Comparison of ENCODE assay signal across 9 mouse cellular contexts in genomic region chr2:165407700-165408301, GRCm38 (mm10). TPM values are rescaled to one million over a fixed set of nuclear protein-coding genes. Genes with fewer than 3 reads are reported as not detected.
DNase-seq lines count a peak whose midpoint lies in the region; ATAC-seq and TF ChIP-seq lines count a peak whose summit lies in the region.
"Had no signal": no experiment of that assay in that cellular context is flagged by ENCODE, and none has a peak within 500 bp of the region (broad histone marks: within the 10 kb centered on the region; RNA-seq: fewer than 3 reads in every experiment).

No protein-coding gene starts in this region.

- no peaks in the 10 kb centered on the region for H3K36me3 ChIP-seq in forebrain, embryonic 10.5 days (replicated peaks)
- no peaks in the 10 kb centered on the region for H3K36me3 ChIP-seq in forebrain, embryonic 16.5 days (ENCODE audit: control insufficient read depth, insufficient read depth)
- H3K36me3 ChIP-seq: stomach, embryonic 15.5 days had no signal

- no peak overlapping the region for H3K27ac ChIP-seq in forebrain, embryonic 10.5 days
- no peak overlapping the region for H3K27ac ChIP-seq in forebrain, embryonic 16.5 days (ENCODE audit: low read length)
- H3K27ac ChIP-seq in bone marrow, adult 2 months (ENCODE audit: control insufficient read depth, insufficient read depth, low read depth, low read length, poor library complexity) = no peak overlapping the region
- H3K27ac ChIP-seq: stomach, embryonic 15.5 days had no signal

- ATAC-seq in forebrain, embryonic 16.5 days = no peak

- H3K9ac ChIP-seq in forebrain, embryonic 16.5 days (replicated peaks; ENCODE audit: low read depth, low read length) = no peak overlapping the region
- H3K9ac ChIP-seq: stomach, embryonic 15.5 days had no signal

- H3K27me3 ChIP-seq in forebrain, embryonic 10.5 days (ENCODE audit: poor library complexity, severe bottlenecking) = no peaks in the 10 kb centered on the region
- no peaks in the 10 kb centered on the region for H3K27me3 ChIP-seq in forebrain, embryonic 16.5 days (replicated peaks; ENCODE audit: control insufficient read depth, insufficient read depth, low read length)
- H3K27me3 ChIP-seq: stomach, embryonic 15.5 days had no signal

- H3K4me2 ChIP-seq in forebrain, embryonic 16.5 days (ENCODE audit: low read length) = no peak overlapping the region
- H3K4me2 ChIP-seq: stomach, embryonic 15.5 days had no signal

- peak; percentile 75 for TF ChIP-seq CTCF in bone marrow, adult 2 months (IDR thresholded peaks at IDR 0.05; ENCODE audit: control insufficient read depth, insufficient read depth, low read length)

- peaks cover 19% of the 10 kb centered on the region for H3K4me1 ChIP-seq in forebrain, embryonic 10.5 days
- peaks cover 2% of the 10 kb centered on the region; the same call in 1 of the 2 replicates for H3K4me1 ChIP-seq in forebrain, embryonic 16.5 days (replicated peaks; ENCODE audit: control insufficient read depth, insufficient read depth, low read length)
- no peaks in the 10 kb centered on the region for H3K4me1 ChIP-seq in bone marrow, adult 2 months (ENCODE audit: control insufficient read depth, insufficient read depth, low read length)

- H3K4me3 ChIP-seq in forebrain, embryonic 10.5 days = no peak overlapping the region
- no peak overlapping the region for H3K4me3 ChIP-seq in forebrain, embryonic 16.5 days (replicated peaks; ENCODE audit: low read length)
- H3K4me3 ChIP-seq in bone marrow, adult 2 months (replicated peaks; ENCODE audit: control insufficient read depth, low read depth, low read length) = no peak overlapping the region
- H3K4me3 ChIP-seq: stomach, embryonic 15.5 days had no signal

- TF ChIP-seq POLR2A in bone marrow, adult 2 months (IDR thresholded peaks at IDR 0.05; ENCODE audit: borderline replicate concordance, control insufficient read depth, low read depth, low read length) = no peak

- peak; percentile 70 for DNase-seq in forebrain, embryonic 10.5 days (ENCODE audit: extremely low spot score, low spot score)
- peak; percentile 79 to 83 for DNase-seq in B cell, adult 2 months
- DNase-seq in frontal cortex, postnatal 25 days (ENCODE audit: low spot score in 2 of 2) = peak; percentile 65 to 75
- DNase-seq in layer of hippocampus, adult 18-20 months (ENCODE audit: low spot score in 2 of 2) = peak; percentile 64 to 79
- peak; percentile 38 to 77 for DNase-seq in lung, postnatal 4 days
- peak; percentile 26 to 71 for DNase-seq in spleen, postnatal 10 days (ENCODE audit: low spot score in 2 of 2)

- H3K9me3 ChIP-seq in forebrain, embryonic 10.5 days = no peaks in the 10 kb centered on the region
- no peaks in the 10 kb centered on the region for H3K9me3 ChIP-seq in forebrain, embryonic 16.5 days (ENCODE audit: control insufficient read depth, low read length)
- H3K9me3 ChIP-seq: stomach, embryonic 15.5 days had no signal

- 54% methylated on average over 10 of the region's 10 CpGs for WGBS in forebrain, embryonic 10.5 days
- 40% methylated on average over 10 of the region's 10 CpGs for WGBS in forebrain, embryonic 16.5 days
- 8% methylated on average over 10 of the region's 10 CpGs for WGBS in bone marrow, adult 2 months

RNA-seq across cellular contexts. Expression of gene Ocstamp, which starts 7.6 kb away (rescaled TPM):
- 0.05 and 0.15 TPM in 2 replicates for polyA plus RNA-seq in forebrain, embryonic 10.5 days (2016; fragmentation: Nextera tagmentation; extraction: Ambion mirVana)
- not detected in 2 replicates for polyA plus RNA-seq in forebrain, embryonic 16.5 days (2015; fragmentation: Nextera tagmentation; extraction: Ambion mirVana)
- 0.67 TPM in 1 of 2 replicates, not detected in the other for polyA plus RNA-seq in bone marrow, adult 2 months (2011; ENCODE audit: insufficient read depth, insufficient read length, low replicate concordance, missing spikeins)
- not detected for total RNA-seq in layer of hippocampus, adult 18-20 months (2021)

RNA-seq across cellular contexts. Expression of gene Zfp334, which starts 19.7 kb away (rescaled TPM):
- 20.3 and 21.1 TPM in 2 replicates for polyA plus RNA-seq in forebrain, embryonic 10.5 days (2016; fragmentation: Nextera tagmentation; extraction: Ambion mirVana)
- 12.3 and 13.4 TPM in 2 replicates for polyA plus RNA-seq in forebrain, embryonic 16.5 days (2015; fragmentation: Nextera tagmentation; extraction: Ambion mirVana)
- polyA plus RNA-seq in bone marrow, adult 2 months (2011; ENCODE audit: insufficient read depth, insufficient read length, low replicate concordance, missing spikeins) = 0.36 and 0.42 TPM in 2 replicates
- total RNA-seq in layer of hippocampus, adult 18-20 months (2021) = 10 to 100 TPM; 14.6 to 15.9 TPM

RNA-seq across cellular contexts. Expression of gene Zfp663, which starts 39.3 kb away (rescaled TPM):
- polyA plus RNA-seq in forebrain, embryonic 10.5 days (2016; fragmentation: Nextera tagmentation; extraction: Ambion mirVana) = 4.7 and 4.9 TPM in 2 replicates
- 6.3 and 6.6 TPM in 2 replicates for polyA plus RNA-seq in forebrain, embryonic 16.5 days (2015; fragmentation: Nextera tagmentation; extraction: Ambion mirVana)
- not detected in 2 replicates for polyA plus RNA-seq in bone marrow, adult 2 months (2011; ENCODE audit: insufficient read depth, insufficient read length, low replicate concordance, missing spikeins)
- total RNA-seq in layer of hippocampus, adult 18-20 months (2021) = under 1 TPM in 1 of 2 experiments, not detected in 1; 0.10 TPM
